Mouse (Mus musculus) hindbrain, embryonic 15.5 days (tissue): ENCODE data around the gene Zfp286. TPM values are rescaled to one million over a fixed set of nuclear protein-coding genes. Genes with fewer than 3 reads are reported as not detected.
A peak's percentile ranks its signal among the peaks of the same experiment; 100 is the strongest.

ENCODE experiments used
- ATAC-seq: fragments of 200-750 bp; cut with Nextera tagmentation; 2 replicates; pipeline ENCODE4 v1.8.0; 2017; ENCODE audit warnings: low read depth, moderate number of reproducible peaks, moderate TSS enrichment; ENCODE audit not compliant: low FRiP score
- H3K27ac ChIP-seq: fragments of 300-500 bp; sonication (generic); replicated peaks from 2 replicates; pipeline ENCODE4 v1.5.1; 2015; ENCODE audit warnings: mild to moderate bottlenecking, inconsistent platforms
- H3K27me3 ChIP-seq: fragments of 300-500 bp; sonication (generic); 2 replicates; pipeline ENCODE4 v1.6.1; 2015; ENCODE audit warnings: control low read depth, inconsistent platforms
- H3K36me3 ChIP-seq: fragments of 300-500 bp; sonication (generic); 2 replicates; pipeline ENCODE4 v1.6.1; 2015; ENCODE audit warnings: control low read depth, inconsistent platforms
- H3K4me1 ChIP-seq: fragments of 300-500 bp; sonication (generic); replicated peaks from 2 replicates; pipeline ENCODE4 v1.6.1; 2015; ENCODE audit warnings: control low read depth, inconsistent platforms
- H3K4me2 ChIP-seq: fragments of 300-500 bp; sonication (generic); 2 replicates; pipeline ENCODE4 v1.6.1; 2015; ENCODE audit warnings: moderate library complexity, mild to moderate bottlenecking, inconsistent platforms
- H3K4me3 ChIP-seq: fragments of 300-500 bp; sonication (generic); 2 replicates; pipeline ENCODE4 v1.5.1; 2015; ENCODE audit warnings: mild to moderate bottlenecking, inconsistent platforms
- H3K9ac ChIP-seq: fragments of 300-500 bp; sonication (generic); 2 replicates; pipeline ENCODE4 v1.6.1; 2015; ENCODE audit warnings: inconsistent platforms
- H3K9me3 ChIP-seq: fragments of 300-500 bp; sonication (generic); 2 replicates; pipeline ENCODE4 v1.6.1; 2016; ENCODE audit warnings: control low read depth, inconsistent platforms
- WGBS: fragments of 180-500 bp; shearing (Covaris S2); methylation state at CpG from one replicate; pipeline ENCODE4 v1.1.7; 2015; 5-methylcytosine and 5-hydroxymethylcytosine counted together
- polyA plus RNA-seq: library from polyadenylated mRNA; unstranded; fragments of >200 nt; fragmentation: Nextera tagmentation; extraction: Ambion mirVana; gene quantifications from 2 replicates; pipeline ENCODE4 v1.2.1, GENCODE M21; 2015

The Zfp286 gene
- polyA plus RNA-seq, 1 experiment from 2014 or later = 31.0 TPM

GRCm38 (mm10) chr11:62744103-62744502, 45.2 kb downstream of the Zfp286 start:
- H3K9me3 ChIP-seq = no peaks in the 10 kb centered on the region
- H3K27me3 ChIP-seq = 0 out of 2 replicates have a peak, but pooled peaks cover 4% of the 10 kb centered on the region
- H3K36me3 ChIP-seq = no peaks in the 10 kb centered on the region
- H3K4me2 ChIP-seq = no peak overlapping the region
- no peak overlapping the region for H3K27ac ChIP-seq
- 50% methylated on average over 5 of the region's 5 CpGs for WGBS
- no peak overlapping the region for H3K9ac ChIP-seq
- ATAC-seq = peak; percentile 67; the same call in 1 of the 2 replicates
- H3K4me3 ChIP-seq = no peak overlapping the region
- peaks cover 11% of the 10 kb centered on the region; the same call in 1 of the 2 replicates for H3K4me1 ChIP-seq

DNA sequence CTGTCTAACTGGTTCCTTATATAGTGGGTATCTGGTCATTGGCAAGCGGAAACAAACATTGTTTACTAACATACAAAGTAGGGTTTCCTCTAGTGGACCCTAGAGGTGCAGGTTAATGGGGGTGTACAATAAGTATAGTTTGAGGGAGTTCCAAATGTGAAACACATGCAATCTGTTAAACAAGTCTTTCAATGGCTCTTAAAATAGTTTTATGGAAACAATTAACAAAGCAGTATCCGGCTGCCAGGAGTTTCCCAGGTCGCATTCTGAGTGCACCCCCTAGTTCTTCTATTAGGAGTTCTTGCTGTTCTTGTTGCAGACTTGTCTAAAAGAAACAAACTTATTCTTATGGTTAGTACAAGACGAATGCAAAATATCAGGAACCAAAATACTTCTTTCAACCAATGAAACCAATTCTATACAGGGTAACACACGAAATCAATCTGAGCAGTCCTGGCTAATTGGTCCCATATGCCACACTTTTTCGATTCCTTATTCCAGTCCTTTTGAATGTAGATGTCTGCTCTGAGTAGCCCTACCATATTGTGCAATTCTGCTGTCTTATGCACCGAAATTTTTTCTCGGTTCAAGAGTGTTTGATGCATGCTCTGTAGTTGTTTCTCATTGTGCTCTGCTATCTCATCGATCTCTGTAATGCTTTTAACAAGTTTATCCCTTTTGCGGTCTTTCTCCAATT, 46.9 kb downstream of the Zfp286 start:
- no peak for ATAC-seq
- H3K36me3 ChIP-seq = no peaks in the 10 kb centered on the region
- no peaks in the 10 kb centered on the region for H3K27me3 ChIP-seq
- WGBS = 80% methylated on average over 10 of the region's 10 CpGs
- H3K9ac ChIP-seq = no peak overlapping the region
- H3K4me3 ChIP-seq = no peak overlapping the region
- H3K4me2 ChIP-seq = no peak overlapping the region
- no peaks in the 10 kb centered on the region for H3K9me3 ChIP-seq
- H3K4me1 ChIP-seq = peaks cover 11% of the 10 kb centered on the region; the same call in 1 of the 2 replicates
- H3K27ac ChIP-seq = no peak overlapping the region

GRCm38 (mm10) chr11:62741186-62741585, 48.1 kb downstream of the Zfp286 start:
- no peak for ATAC-seq
- WGBS = 96% methylated on average over 2 of the region's 2 CpGs
- Histone ChIP-seq H3K9me3 (no peaks in the 10 kb centered on the region), H3K9ac (no peak overlapping the region), H3K27ac (no peak overlapping the region), H3K27me3 (no peaks in the 10 kb centered on the region), H3K36me3 (no peaks in the 10 kb centered on the region), H3K4me1 (peaks cover 6% of the 10 kb centered on the region; the same call in 1 of the 2 replicates), H3K4me2 (no peak overlapping the region), H3K4me3 (no peak overlapping the region)

- H3K4me3 ChIP-seq = no peak overlapping the region
- WGBS = 85% methylated on average over 3 of the region's 3 CpGs
- no peak overlapping the region for H3K4me2 ChIP-seq
- H3K27ac ChIP-seq = no peak overlapping the region
- H3K9me3 ChIP-seq = no peaks in the 10 kb centered on the region
- peaks cover 23% of the 10 kb centered on the region for H3K4me1 ChIP-seq
- no peak for ATAC-seq
- peaks cover 11% of the 10 kb centered on the region for H3K36me3 ChIP-seq
- H3K27me3 ChIP-seq = no peaks in the 10 kb centered on the region
- no peak overlapping the region for H3K9ac ChIP-seq
Measured at GRCm38 (mm10) chr11:62732665-62733064, 56.6 kb downstream of the Zfp286 start.

GRCm38 (mm10) chr11:62732022-62732387, 57.3 kb downstream of the Zfp286 start:
- Histone ChIP-seq H3K9ac (peak overlapping the region; percentile 83), H3K4me3 (peak overlapping the region; percentile 84), H3K27me3 (no peaks in the 10 kb centered on the region), H3K4me1 (peaks cover 23% of the 10 kb centered on the region), H3K9me3 (no peaks in the 10 kb centered on the region), H3K27ac (peak overlapping the region; percentile 95), H3K4me2 (peak overlapping the region; percentile 73), H3K36me3 (peaks cover 17% of the 10 kb centered on the region)
- ATAC-seq = peak; percentile 57
- WGBS = 7% methylated on average over 5 of the region's 5 CpGs

DNA sequence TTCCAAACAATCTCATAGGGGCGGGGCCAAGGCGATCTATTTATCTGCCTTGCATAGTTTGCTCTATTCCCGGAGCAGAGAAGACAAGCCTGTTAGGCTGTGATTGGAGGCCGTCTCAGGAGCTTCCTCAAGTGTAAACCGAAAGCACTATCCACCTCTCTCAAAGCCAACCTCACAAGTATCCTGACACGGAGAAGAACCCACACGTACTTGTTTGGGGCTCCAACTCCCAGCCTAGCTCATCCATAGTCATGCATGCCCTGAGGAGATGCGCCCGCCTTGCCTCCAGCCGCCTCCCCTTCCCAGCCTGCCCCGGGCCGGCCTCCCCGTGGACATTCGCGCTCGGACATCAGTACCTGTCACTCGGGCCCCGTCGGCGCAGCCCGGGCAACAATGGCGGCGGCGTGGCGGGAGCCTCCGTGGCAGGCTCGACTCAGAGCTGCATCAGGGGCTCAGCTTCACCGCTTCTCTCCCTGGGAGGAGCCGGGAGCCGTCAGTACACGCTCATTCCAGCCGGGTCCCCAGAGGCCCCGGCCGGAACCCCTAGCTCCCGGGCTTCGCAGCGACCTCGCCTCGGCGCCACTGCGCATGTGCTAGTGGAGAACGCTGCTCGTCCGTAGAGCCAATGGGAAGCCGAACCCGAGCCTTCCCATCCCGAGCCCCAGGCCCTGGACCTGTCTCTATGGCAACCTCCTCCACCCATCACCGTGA, 57.8 kb downstream of the Zfp286 start, which contains the start of gene Zfp287:
Gene Zfp287, minus strand, starts transcription at position 595 of the 711 bp plus-strand sequence.
- ATAC-seq = peak; percentile 99
- under 1% methylated on average over 47 of the region's 48 CpGs for WGBS
- Histone ChIP-seq H3K4me2 (peak within 1 kb of the TSS; percentile 73), H3K27ac (peak within 1 kb of the TSS; percentile 95), H3K9me3 (no peaks in the 10 kb centered on the region), H3K36me3 (peaks cover 17% of the 10 kb centered on the region), H3K9ac (peak within 1 kb of the TSS; percentile 83), H3K27me3 (no peaks in the 10 kb centered on the region), H3K4me1 (peaks cover 23% of the 10 kb centered on the region), H3K4me3 (peak within 1 kb of the TSS; percentile 84)

DNA sequence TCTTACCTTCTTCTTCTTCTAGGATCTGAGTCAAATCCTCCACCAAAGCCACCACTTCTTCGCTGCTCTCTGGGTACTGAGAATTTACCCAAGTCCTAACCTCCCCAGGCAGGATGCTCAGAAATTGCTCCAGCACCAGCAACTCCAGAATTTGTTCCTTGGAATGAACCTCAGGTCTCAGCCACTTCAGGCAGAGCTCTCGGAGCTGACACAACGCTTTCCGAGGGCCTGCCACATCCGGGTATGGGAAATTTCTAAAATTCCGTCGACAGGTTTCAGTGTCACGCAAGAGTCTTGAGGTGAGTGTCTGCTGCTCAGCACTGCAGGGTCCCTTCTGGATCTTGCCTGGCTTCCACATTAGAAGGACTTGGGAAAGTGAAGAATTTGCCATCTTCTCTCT, 61.0 kb downstream of the Zfp286 start:
- Histone ChIP-seq H3K9ac (no peak overlapping the region), H3K9me3 (no peaks in the 10 kb centered on the region), H3K4me3 (no peak overlapping the region), H3K36me3 (peaks cover 44% of the 10 kb centered on the region), H3K4me2 (no peak overlapping the region), H3K27ac (no peak overlapping the region), H3K27me3 (no peaks in the 10 kb centered on the region), H3K4me1 (peaks cover 23% of the 10 kb centered on the region)
- 94% methylated on average over 8 of the region's 8 CpGs for WGBS
- ATAC-seq = no peak

- H3K27ac ChIP-seq = no peak overlapping the region
- H3K4me3 ChIP-seq = no peak overlapping the region
- peaks cover 54% of the 10 kb centered on the region for H3K36me3 ChIP-seq
- H3K27me3 ChIP-seq = no peaks in the 10 kb centered on the region
- ATAC-seq = no peak
- 88% methylated on average over 5 of the region's 5 CpGs for WGBS
- H3K9ac ChIP-seq = no peak overlapping the region
- no peaks in the 10 kb centered on the region for H3K9me3 ChIP-seq
- H3K4me2 ChIP-seq = no peak overlapping the region
- H3K4me1 ChIP-seq = no peaks in the 10 kb centered on the region
Measured at GRCm38 (mm10) chr11:62710657-62711056, 78.6 kb downstream of the Zfp286 start.

- H3K36me3 ChIP-seq = peaks cover 33% of the 10 kb centered on the region
- H3K9me3 ChIP-seq = no peaks in the 10 kb centered on the region
- H3K4me1 ChIP-seq = no peaks in the 10 kb centered on the region
- H3K4me3 ChIP-seq = no peak overlapping the region
- 85% methylated on average over 7 of the region's 7 CpGs for WGBS
- no peak overlapping the region for H3K9ac ChIP-seq
- no peaks in the 10 kb centered on the region for H3K27me3 ChIP-seq
- H3K4me2 ChIP-seq = no peak overlapping the region
- H3K27ac ChIP-seq = no peak overlapping the region
- ATAC-seq = no peak
Measured at GRCm38 (mm10) chr11:62708252-62708651, 81.0 kb downstream of the Zfp286 start.

- H3K27ac ChIP-seq = no peak overlapping the region
- no peak overlapping the region for H3K4me3 ChIP-seq
- no peak overlapping the region for H3K9ac ChIP-seq
- H3K4me2 ChIP-seq = no peak overlapping the region
- no peaks in the 10 kb centered on the region for H3K27me3 ChIP-seq
- ATAC-seq = no peak
- H3K4me1 ChIP-seq = no peaks in the 10 kb centered on the region
- peaks cover 19% of the 10 kb centered on the region for H3K36me3 ChIP-seq
- no peaks in the 10 kb centered on the region for H3K9me3 ChIP-seq
- WGBS = 94% methylated on average over 2 of the region's 2 CpGs
Measured at GRCm38 (mm10) chr11:62706141-62706540, 83.1 kb downstream of the Zfp286 start.
